Mouse (Mus musculus) small intestine, adult 2 months (tissue): Measurements from ENCODE around the gene Mrps18a.

Experiments used
- CTCF ChIP-seq: fragments of 200-500 bp; IDR thresholded peaks from 2 replicates; pipeline ENCODE4 v1.5.1; 2012; ENCODE audit warnings: low read depth, mild to moderate bottlenecking, control low read depth, inconsistent platforms, low read length, moderate library complexity, mixed read lengths; ENCODE audit not compliant: insufficient replicate concordance, insufficient read length; ENCODE audit errors: extremely low read depth
- POLR2A ChIP-seq: fragments of 200-500 bp; IDR thresholded peaks from 2 replicates; pipeline ENCODE4 v1.6.1; 2012; ENCODE audit warnings: low read depth, mild to moderate bottlenecking, control low read depth, inconsistent platforms, low read length, moderate library complexity

DNA sequence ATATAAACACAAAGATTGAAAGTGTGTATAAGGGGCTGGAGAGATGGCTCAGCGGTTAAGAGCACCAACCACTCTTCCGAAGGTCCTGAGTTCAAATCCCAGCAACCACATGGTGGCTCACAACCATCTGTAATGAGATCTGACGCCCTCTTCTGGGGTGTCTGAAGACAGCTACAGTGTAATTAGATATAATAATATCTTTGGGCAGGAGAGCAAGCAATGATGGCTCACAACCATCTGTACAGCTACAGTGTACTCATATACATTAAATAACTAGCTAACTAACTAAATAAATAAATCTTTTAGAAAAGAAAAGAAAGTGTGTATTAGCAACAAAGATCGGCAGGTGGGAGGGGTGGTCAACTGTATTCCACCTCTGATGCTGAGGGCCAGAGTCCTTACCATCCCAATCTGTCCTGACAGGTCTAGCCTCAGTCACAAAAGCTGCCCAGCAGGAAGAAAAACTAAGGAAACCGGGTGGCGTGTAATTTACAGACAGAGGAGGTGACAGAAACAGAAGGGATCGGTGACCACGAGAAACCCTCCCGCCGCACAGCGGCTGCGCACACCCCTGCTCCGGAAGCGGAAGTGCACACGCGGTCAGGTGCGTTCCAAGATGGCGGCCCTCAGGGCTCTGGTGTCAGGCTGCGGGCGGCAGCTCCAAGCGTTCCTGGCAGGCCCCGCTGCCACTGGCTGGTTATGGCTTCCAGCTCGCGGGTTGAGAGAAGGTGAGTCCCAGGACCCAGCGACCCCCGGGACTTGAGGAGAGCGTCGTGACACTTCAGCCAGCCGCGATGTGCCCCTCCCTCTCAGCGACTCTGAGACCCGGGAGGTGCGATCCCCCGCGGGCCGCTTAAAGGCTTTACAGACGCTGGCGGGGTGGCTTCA lies at the start of gene Mrps18a:
- TF ChIP-seq CTCF (no peak), POLR2A (peak; percentile 84; the same call in 1 of the 2 replicates)
